Mouse (Mus musculus) gastrocnemius, postnatal 10 days (tissue): Measurements from ENCODE around the gene Mfsd4b1. TPM values are rescaled to one million over a fixed set of nuclear protein-coding genes. Genes with fewer than 3 reads are reported as not detected.

Source experiments
- DNase-seq: peaks from one replicate; pipeline ENCODE4 v3.0.0; 2021; ENCODE audit warnings: mixed read lengths
- long read RNA-seq, 2 experiments: library from polyadenylated mRNA; stranded (forward); transcript quantifications; one replicate each; pipeline ENCODE4 v2.0.0; 2021
- total RNA-seq, 2 experiments: library from RNA; stranded (reverse); gene quantifications; 2 replicates each; pipeline ENCODE4 v1.2.3; 2021

The Mfsd4b1 gene
- total RNA-seq = under 1 TPM; 0.40 to 0.65 TPM
- long read RNA-seq, experiment 1, partial matches to known transcripts = 0 of 2 reads
- long read RNA-seq, experiment 1, other reads (novel, unspliced or antisense) = 1 of 2 reads
- long read RNA-seq, experiment 2, partial matches to known transcripts = 0 of 4 reads
- long read RNA-seq, experiment 2, other reads (novel, unspliced or antisense) = 3 of 4 reads

GRCm38 (mm10) chr10:40024554-40025428 is at the start of gene Mfsd4b1:
Mfsd4b1 (minus strand) TSS chr10:40025268.
- DNase-seq = peak; percentile 75

DNA sequence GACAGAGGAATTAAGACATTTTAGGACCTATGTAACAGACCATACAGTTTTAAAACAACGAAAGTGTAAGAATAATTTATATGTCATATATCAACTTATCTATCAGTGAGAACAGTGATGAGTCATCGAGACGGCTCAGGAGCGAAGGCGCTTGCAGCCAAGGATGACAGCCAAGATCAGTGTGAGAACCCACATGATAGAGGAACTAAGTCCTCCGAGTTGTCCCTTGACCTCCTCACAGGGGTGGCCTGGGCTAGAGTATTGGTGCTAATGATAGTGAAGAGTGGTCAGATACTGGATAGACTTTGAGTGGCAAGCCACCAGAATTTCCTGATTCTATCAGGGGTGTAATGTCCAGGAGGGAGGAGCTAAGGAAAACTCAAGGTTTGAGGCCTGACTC is 48.5 kb upstream of the Mfsd4b1 start:
- no peak for DNase-seq

DNA sequence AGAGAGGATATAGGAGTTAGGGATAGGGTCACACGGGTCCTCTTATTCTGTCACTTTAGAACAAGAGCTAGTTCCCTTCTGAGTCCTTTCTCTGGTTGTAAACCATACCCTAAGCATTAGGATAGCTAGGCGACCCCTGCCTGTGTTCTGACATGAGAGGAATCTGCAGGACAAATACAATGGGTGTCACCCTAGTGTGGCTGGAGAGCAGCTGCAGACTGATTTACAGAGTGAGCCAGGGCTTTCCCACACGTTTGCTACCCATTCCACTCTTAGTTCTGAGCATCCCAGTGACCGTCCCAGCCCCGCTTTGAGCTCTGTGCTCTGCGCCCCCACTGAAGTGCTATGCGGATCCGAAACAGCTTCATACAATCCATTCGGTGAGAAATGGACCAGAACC is 45.6 kb upstream of the Mfsd4b1 start:
- DNase-seq = no peak

DNA sequence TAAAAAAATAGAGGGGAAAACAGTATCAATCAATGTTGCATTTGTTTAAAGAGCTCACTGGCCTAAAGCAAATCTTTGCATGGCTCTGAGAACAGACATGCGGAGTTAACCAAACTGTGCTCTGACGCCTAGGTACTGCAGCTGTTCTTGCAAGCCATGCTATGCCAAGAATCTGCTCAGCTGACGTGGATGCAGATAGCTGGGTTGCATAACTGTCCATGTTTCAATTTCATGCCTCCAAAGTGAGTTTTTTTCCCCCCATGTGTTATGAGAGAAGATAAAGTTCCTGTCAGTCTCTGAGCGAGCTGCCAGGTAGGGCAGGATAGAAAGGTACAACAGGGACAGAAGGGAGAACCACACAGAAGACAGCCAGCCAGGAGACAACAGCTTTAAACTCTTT is 44.2 kb upstream of the Mfsd4b1 start:
- no peak for DNase-seq

DNA sequence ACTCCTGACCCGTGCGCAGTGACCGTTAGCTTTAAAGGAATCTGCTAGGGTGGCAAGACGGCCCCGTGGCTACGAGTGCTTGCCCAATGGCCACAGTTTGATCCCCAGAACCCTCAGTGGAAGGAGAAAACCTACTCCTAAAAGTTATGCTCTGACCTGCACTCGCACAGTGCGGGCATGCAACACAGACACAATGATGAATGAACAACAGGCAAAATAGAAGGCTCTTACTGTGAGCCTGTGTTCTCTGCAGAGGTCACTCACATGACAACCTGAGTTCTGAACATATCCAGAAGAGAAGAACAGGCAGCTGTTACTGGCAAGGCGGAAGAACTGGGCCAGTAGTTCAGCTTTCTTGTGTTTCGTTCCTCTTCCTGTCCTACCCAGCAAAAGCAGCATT is 43.5 kb upstream of the Mfsd4b1 start:
- peak; percentile 29 for DNase-seq

DNA sequence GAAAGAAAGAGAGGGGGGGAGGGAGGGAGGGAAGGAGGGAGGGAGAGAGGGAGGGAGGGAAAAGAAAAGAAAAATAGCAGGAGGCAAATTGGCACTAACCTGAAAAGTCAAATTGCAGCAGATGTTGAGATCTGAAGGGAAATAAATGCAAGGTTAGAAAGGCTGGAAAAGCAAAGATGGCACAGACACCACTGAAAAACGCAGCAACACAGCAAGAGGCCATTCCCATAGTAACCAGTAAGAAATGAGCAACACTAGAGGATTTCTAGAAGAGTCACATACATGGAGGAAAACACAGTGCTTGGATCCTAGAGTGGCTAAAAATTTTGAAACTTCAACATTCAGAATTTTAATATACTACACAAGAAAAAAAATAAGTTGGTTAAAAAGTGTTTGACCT is 42.5 kb upstream of the Mfsd4b1 start:
- DNase-seq = no peak

DNA sequence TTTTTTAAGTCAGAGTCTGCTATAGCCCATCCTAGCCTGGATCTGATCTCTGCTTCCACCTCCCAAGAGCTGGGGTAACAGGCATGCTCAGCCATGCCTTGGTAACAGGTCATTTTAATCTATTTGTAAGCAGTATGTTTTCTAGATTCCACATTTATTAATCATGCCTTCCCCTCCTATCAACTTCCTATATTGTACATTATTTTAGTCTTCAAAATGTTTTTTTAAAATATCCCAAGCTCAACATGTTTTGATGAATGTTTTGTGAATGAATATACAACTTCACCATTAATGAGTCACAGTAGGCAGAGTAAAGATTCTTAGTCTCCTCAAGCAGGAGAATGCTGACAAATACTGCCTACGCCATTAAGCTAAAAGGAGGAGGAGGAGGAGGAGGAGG is 42.0 kb upstream of the Mfsd4b1 start:
- no peak for DNase-seq

GRCm38 (mm10) chr10:40065357-40065756 is 40.3 kb upstream of the Mfsd4b1 start:
- no peak for DNase-seq

DNA sequence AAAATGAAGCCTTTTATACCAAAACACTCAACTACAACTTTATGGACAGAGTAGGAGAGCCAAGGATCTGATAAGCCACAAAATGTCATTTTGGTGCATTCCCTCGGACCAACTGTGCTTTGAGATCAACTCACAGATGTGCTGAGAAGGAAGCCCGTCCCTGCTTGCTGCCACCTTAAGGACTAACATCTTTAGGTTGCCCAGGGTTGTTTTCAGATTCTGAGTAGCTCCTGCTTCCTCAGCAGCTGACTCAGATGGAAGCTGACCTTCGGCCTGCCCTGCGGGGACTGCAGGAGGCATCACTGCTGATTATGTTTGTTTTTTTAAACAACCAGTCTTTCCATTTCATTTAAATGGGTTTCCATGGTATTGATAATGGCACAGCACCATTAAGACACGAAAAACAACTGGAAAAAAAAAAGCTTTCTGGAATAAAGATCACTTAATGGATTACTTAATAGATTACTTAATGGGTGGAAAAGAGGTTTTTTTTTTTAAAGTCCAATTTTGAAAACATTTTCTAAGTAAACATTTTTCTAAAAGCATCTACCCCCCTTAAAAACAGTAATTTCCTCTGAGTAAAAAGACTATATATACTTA is 38.3 kb upstream of the Mfsd4b1 start:
- no peak for DNase-seq

GRCm38 (mm10) chr10:40062812-40063211 is 37.7 kb upstream of the Mfsd4b1 start:
- no peak for DNase-seq

DNA sequence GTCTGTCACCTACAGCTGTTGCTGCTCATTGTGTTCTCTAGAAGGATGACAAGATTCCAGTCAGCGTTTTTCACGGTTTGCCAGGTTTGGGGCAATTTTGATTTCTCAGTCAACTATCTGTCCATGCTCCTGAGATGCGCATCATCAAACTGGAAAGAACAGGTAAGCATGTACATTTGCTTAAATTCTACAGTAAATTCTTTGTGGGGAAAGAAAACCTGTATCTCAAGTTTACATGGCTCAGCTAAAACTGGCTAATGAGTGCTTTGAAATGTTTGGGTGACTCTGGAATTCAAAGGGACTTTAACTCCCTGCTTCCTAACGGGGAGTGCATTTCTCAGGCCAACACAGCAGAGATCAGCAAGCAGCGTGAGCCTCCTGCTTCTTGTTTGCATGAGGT is 36.9 kb upstream of the Mfsd4b1 start:
- DNase-seq = no peak

- DNase-seq = no peak
Measured at GRCm38 (mm10) chr10:40058786-40059120, 33.7 kb upstream of the Mfsd4b1 start.

DNA sequence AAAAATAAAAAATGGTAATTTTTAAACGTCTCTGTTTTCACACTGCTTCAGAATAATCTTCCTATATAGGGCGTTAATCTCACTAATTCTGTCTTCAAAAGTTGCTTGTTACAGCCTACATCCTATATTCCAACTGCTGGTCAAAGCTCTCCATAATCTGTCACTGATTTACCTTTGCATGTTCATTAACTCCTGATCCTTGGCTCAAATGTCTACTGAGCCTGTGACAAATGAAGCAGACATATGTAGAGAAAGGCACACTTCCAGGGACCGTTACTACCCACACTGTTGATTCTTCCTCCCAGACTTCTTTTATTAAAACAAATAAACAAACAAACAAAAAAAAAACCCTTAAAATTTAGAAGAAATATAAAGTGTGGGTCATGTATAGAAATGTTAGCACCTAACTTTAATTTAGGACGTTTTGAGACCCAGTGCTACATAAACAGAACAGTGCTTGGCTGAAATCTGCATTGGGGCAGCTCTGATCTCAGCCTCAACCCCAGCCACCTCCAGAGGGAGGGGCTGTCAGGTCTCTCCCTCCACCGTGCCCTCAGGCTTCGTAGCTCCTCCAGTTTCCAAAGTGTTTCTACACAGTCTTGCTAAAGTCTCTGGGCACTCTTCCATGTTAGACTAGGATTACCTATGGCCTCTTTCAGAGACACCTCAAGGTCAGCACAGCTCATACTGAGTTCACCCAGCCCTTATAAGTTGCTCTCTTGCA is 33.2 kb upstream of the Mfsd4b1 start:
- no peak for DNase-seq

GRCm38 (mm10) chr10:40057615-40058014 is 32.5 kb upstream of the Mfsd4b1 start:
- no peak for DNase-seq

- DNase-seq = no peak
Measured at GRCm38 (mm10) chr10:40054455-40054854, 29.4 kb upstream of the Mfsd4b1 start.

- no peak for DNase-seq
Measured at GRCm38 (mm10) chr10:40053896-40054295, 28.8 kb upstream of the Mfsd4b1 start.

- no peak for DNase-seq
Measured at GRCm38 (mm10) chr10:40053257-40053895, 28.3 kb upstream of the Mfsd4b1 start.

DNA sequence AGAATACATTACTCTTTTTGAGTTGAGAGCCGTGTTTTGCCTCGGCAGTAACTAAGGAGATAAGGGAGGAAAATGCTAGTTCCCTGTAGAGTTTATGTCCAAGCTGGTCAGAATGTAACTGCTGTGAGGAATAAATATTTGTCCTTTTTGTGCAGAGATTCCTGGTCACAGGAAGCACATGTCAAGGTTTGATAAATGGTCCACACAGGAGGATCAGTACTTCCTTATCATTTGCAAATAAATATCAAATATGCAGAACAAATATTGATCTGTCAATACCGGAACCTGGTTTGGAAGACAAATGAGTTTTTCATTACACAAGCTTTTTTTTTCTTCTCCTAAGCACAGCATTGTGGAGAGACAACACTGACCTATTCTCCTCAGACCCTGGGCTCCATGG is 26.9 kb upstream of the Mfsd4b1 start:
- no peak for DNase-seq

DNA sequence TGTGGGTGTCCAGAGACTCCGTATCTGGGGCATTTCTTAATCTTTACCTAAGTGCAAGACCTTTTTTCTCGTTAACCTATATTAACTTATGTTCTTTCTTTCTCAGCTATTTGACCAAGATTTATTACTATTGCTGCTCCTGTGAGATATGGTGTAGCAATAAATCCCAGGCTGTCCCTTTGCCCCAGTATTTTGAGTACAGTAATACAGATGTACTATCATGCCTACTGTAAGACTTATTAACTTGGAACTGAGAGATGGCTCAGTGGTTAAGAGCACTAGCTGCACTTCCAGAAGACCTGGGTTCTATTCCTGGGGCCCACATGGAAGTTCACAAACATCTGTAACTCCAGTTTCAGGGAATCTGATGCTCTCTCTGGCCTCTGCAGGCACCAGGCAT is 25.7 kb upstream of the Mfsd4b1 start:
- no peak for DNase-seq

- DNase-seq = no peak
Measured at GRCm38 (mm10) chr10:40041339-40041738, 16.3 kb upstream of the Mfsd4b1 start.

GRCm38 (mm10) chr10:40036686-40037560 is 11.9 kb upstream of the Mfsd4b1 start:
- DNase-seq = no peak
